Mouse (Mus musculus) c-Kit-positive CD71-negative TER-119-negative erythroid progenitor cells, embryonic 14.5 days (primary cell): ENCODE results near the gene Gm20388.

Source experiments
- DNase-seq: peaks from one replicate; pipeline ENCODE4 v3.0.0-alpha.2; 2013; ENCODE audit warnings: low read depth

The Gm20388 gene

GRCm38 (mm10) chr8:122849152-122849910 is 2938.7 kb downstream of the Gm20388 start:
- no peak for DNase-seq

GRCm38 (mm10) chr8:122850641-122851240 is 2940.1 kb downstream of the Gm20388 start:
- DNase-seq = no peak

DNA sequence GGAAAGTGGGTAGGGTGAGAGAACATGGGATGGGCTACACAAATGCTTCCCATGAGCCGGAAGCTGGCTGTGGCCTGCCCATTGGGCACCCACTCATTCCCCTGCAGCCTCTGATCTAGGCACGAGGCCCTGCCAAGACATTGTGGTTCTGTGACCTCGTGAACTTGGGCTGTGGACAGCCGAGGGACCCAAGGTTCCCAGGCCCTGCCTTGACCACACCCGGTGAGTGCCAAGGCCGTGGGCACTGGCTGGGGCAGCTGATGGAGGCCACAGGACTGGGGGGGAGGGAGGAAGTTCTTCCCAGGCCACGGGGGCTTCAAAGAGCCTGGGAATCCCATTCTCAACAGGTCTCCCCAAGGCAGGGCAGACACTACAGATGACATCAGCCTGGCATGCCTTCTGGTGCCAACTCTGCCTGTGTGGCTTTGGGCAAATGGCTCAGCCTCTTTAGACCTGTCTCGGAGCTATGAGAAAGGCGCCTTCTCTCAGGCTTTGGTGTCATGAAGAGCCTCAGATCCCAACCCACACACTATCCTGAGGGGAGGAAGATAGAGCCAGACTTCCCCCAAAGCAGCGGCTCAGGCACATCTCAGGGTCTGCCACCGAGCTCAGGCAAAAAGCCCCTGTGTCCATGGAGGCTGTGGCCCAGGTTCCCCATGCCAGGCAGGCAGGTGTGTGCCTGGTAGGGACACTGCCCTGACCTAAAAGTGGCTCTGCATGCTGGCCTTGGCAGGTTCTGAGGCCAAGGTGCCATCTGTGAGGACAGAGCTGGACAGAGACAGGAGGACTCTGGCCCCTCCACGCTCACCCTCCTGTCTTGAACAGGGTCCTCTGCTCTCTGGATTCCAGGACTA is 2941.3 kb downstream of the Gm20388 start:
- no peak for DNase-seq

DNA sequence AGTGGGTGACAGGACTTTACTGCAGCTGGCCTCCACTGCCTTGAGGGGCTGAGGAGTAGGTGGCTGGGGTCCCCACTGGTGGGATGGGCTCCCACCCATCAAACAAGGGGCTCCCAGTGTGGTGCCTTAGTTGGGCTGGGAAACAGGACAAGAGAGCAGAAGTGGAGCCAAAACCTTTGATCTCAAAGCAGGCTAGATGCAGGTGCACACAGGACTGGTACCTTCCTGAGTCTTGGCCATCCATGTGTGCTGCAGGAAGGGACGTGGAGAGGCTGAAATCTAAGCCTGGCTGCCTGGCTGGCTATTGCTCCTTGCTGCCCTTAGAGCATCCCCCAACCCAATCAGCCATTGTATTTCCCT is 2941.9 kb downstream of the Gm20388 start:
- no peak for DNase-seq

DNA sequence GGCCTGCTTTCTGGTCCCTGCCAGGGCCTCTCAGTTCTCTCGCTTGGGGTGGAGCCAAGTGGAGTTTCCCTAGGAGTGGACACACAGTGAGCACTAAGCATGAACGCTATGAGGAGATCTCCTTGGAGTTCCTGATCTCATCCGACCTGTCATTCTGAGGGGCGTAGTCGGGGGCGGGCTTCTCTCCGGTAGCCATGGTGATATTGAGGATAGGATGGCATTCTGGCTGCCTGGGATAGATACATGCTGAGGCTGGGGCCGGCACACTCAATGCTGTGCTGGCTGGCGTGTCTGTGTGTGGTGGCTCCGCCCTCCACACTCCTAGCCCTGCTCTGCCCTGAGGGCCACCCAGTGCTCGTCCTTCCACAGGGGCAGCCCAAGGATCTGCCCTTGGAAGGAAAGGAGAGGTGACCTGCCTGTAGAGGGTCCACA is 2942.7 kb downstream of the Gm20388 start:
- DNase-seq = no peak

- DNase-seq = no peak
Observed at GRCm38 (mm10) chr8:122854388-122854787, 2943.7 kb downstream of the Gm20388 start.

DNA sequence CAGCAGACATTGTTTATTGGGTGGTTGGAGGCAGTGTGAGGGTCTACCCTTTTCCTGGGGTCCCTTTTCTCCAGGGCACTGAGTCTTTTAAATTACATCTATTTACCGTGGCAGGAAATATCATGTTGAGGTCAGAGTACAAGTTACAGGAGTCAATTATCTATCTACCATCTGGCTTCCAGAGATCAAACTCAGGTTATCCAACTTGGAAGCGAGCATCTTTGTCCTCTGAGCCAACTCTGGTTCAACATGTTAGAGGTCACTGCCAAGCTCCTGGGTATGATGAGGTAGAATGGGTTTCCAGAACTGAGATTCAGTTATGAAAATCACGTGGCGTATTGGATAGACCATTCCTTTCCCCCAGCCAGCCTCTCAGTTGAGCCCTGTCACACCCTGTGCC is 2944.5 kb downstream of the Gm20388 start:
- no peak for DNase-seq

DNA sequence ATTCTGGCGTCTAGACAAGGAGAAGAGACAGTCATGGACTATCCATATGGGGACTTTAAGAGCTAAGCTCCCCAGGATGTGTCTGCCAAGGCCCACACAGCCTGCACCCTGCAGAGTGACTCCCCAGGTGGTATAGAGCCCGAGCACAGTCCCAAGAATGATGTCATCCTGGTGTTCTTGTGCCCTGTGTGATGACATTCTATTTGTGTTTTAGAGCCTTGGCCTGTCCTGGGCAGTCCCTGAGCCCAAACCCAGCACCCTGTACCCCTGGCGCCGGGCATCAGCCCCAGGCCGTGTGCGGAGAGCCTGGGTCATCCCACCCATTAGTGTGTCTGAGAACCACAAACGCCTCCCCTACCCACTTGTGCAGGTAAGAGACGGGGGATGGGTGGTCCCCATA is 2945.6 kb downstream of the Gm20388 start:
- no peak for DNase-seq

DNA sequence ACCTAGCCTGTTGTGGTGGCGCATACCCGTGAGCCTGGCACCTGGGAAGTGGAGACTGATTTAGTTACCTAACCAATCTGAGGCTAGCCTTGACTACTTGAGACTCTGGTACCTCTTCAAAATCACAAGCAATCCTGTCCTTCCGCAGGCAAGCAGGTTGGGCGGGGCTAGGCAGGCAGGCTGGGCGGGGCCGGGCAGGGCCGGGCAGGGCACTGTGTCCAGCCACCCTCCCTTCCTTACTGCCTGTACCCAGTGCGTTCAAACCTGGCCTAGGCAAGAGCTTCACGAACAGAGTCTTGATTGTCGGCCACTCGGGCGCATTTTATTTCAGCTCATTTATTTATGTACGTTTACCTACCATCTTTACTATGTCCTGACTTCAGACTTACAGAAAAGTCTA is 2949.2 kb downstream of the Gm20388 start:
- DNase-seq = no peak

GRCm38 (mm10) chr8:122864719-122865129 is 2954.1 kb downstream of the Gm20388 start:
- no peak for DNase-seq

DNA sequence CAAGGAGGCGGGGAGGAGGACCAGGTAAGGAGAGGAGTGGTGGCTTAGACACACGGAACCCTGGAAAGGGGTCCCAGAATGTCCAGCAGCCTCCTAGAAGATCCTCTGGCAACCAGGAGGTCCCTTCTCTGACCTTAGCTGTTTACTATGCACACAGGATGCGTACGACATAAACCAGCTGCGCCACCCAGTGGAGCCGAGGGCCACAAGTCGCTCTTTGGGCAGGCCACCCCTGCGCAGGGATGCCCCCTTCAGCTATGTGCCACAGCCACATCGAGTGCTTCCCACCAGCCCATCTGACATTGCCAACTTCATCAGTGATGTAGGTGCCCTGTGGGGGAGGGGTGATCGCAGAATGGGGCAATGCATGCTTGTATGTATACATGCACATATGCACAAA is 2954.8 kb downstream of the Gm20388 start:
- DNase-seq = peak; percentile 16

GRCm38 (mm10) chr8:122866231-122866630 is 2955.6 kb downstream of the Gm20388 start:
- DNase-seq = no peak

DNA sequence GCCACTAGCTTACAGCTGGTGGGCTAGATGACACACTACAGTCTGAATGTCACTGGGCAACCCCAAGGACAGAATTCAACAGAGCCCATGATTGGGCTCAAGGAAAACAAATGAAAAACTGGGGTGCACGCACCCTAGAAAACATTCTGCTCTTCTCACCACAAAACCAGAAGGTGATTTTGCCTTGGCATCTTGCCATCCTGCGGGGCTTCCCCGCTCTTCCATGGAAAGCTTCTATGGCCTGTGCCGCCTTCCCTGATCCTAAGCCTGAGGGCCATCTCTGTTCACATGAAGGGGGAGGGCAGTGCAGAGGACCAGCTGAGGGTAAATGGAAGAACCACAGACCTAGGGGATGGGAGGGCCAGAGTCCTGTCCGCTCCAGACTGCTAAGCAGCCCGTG is 2957.3 kb downstream of the Gm20388 start:
- no peak for DNase-seq

DNA sequence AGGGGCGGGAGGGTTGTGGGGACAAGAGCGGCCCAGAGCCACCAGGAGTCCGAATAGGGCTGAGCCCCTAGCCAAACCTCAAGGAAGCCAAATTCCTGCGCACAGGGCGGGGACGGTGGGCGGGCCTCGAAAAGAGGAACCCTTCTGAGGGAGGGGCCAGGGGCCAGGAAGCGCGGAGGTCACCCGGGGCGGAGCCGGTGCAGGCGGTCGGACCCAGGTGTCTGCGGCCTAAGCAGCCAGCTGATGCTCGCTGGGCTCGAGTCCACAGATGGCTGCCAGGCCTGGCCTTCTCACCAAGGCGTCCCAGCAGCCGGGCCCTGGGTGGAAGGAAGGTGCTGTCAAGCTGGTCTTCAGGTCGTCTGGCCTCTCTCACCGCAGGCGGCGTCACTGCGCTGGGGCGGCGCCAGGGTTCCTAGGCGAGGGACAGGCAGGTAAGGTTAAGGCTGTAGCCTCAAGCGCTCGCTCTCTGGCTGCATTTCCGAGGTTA is 2959.8 kb downstream of the Gm20388 start:
- peak; percentile 80 for DNase-seq

DNA sequence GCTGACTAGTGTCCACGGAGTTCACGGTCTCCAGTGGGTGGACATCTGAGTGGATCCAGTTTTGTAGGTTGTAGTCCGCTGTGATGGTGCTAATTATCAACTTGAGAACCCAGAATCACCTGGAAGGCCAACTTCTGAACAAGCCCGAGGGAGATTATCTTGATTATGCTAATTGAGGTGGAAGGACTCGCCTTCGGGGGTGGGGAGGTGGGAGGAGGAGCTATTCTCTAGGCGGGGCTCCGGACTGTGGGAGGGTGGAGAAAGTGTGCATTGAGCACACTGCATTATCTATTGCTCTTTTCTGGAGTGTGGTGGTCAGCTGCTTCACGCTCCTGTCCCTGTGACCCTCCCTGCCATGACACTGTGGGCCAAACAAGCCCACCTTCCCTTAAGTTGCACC is 2961.0 kb downstream of the Gm20388 start:
- peak; percentile 20 for DNase-seq

DNA sequence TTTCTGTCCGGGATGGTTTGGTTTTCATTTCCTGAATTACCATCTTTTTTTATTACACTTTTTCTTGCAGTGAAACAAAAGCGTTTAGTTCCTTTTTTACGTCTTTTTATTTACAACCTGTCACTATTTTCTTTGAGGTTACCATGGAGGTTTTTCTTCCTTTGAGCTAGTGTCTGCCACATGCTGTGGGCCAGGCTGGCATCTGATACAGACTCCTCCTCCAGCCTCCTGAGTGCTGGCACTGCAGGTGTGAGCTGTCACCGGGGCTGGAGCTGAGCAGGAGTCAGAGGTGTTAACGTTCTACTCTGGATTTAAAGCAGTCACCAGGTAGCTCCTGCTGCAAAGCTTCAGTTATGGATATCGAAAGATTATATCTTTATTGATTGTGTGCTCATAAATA is 2962.5 kb downstream of the Gm20388 start:
- no peak for DNase-seq

- DNase-seq = no peak
Observed at GRCm38 (mm10) chr8:122875186-122875585, 2964.5 kb downstream of the Gm20388 start.

GRCm38 (mm10) chr8:122878231-122878630 is 2967.6 kb downstream of the Gm20388 start:
- no peak for DNase-seq

- DNase-seq = no peak
Observed at GRCm38 (mm10) chr8:122880302-122880701, 2969.7 kb downstream of the Gm20388 start.

DNA sequence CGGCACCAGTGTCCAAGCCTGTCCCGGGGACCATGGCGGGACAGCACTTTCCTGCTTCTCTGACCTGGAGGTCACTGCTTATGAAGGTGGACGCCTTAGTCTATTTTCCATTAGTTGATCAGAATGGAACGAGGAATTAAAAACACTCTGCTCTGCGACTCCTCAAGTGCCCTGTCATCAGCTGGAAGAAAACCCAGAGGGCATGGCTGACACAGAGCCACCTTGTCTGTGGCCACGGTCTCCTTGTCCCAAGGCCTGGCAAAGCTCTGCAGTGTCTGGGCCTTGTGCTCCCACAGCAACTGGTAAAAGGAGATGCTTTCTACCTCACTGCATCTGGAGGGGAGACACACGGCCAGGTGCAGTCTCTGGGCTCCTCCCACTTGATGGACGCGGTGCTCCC is 2973.0 kb downstream of the Gm20388 start:
- DNase-seq = no peak

DNA sequence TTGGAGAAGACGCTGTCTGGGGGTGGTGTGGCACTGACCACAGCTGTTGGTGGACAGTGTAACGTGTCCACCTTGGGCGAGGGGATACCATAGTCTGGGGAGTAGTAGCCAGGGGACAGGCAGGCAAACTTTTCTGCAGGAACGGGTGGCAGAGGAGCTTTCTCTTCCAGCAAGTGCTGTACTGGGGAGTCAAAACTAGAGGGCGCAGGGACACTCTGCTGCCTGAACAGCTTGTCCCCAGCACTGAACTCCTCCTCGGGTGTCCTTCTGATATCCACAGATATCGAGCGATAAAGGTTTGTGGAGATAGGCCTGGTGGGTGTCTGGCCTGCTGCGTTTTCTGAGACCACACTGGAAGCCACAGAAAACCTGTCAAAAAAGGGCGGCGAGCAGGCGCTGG is 2980.8 kb downstream of the Gm20388 start:
- DNase-seq = no peak

- no peak for DNase-seq
Observed at GRCm38 (mm10) chr8:122893451-122893850, 2982.8 kb downstream of the Gm20388 start.

DNA sequence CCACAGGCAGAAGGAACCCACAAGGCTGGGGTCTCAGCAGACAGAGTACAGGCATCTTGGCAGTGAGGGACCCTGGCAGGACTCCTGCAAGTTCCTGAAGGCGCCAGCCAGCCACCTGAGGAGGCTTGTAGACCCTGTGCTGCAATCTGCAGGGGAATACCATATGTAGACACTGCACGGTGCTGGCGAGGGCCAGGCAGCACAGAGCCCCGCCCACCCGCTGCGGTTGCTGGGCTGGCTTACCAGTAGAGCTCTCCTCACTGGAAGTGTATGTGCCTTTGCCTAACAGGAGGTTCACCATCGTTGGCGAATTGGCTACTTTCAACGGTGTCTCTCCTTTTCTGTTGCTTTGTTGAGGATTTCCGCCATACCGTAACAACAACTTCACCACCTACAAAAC is 2985.7 kb downstream of the Gm20388 start:
- DNase-seq = no peak
